Mouse (Mus musculus) bone marrow, adult 2 months (tissue): ENCODE results near the gene Parp3.

ENCODE experiments used
- CTCF ChIP-seq: fragments of 200-500 bp; IDR thresholded peaks from 2 replicates; pipeline ENCODE4 v1.5.1; 2011; ENCODE audit warnings: low read length, control low read depth; ENCODE audit not compliant: control insufficient read depth, insufficient read depth
- POLR2A ChIP-seq: fragments of 200-500 bp; IDR thresholded peaks from 2 replicates; pipeline ENCODE4 v1.6.1; 2011; ENCODE audit warnings: low read depth, mild to moderate bottlenecking, control low read depth, low read length, borderline replicate concordance; ENCODE audit not compliant: control insufficient read depth

DNA sequence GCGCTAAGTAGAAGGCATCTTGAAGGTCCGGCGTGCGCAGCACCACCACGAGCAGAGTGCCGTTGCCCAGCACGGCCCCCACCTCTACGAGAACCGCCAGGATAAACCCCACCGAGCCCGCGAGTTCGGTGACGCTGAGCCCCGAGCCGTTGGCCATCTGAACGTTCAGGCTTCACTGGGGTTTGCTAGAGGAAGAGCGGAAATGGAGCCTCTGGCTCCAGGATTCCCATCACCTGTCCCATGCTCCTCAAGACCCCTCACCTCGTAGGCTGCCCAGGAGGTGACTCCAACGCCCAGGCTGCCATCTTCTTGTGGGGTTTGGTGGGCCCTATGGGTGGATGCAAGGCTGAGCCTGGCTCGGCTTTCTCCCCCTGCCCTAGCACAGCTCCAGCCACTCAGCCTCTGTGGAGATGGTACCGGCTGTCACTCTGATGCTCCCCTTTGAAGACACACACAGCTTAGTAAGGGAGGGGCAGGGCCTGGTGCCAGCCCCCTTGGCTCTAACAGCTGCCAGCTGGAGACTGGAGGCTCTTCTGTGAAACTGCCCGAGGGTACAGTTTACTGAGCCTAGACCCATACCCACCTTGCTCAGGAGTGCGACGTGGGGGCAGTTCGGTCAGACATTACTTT, 11.1 kb downstream of the Parp3 start, which contains the start of gene Gpr62:
- TF ChIP-seq CTCF (no peak), POLR2A (no peak)
